Mouse (Mus musculus) cerebellum, adult (tissue): Measurements from ENCODE around the gene Pcp2.

Experiments used
- ATAC-seq: cut with Nextera tagmentation; 2 replicates; pipeline ENCODE4 v1.9.2; 2017; ENCODE audit warnings: mild to moderate bottlenecking, moderate library complexity, mixed read lengths; ENCODE audit not compliant: insufficient number of reproducible peaks, low FRiP score, low TSS enrichment

The Pcp2 gene

GRCm38 (mm10) chr8:3574546-3574945 lies 50.8 kb downstream of the Pcp2 start:
- ATAC-seq = no peak
